Mouse (Mus musculus) embryonic facial prominence, embryonic 12.5 days (tissue): ENCODE data around the gene Clec12a. TPM values are rescaled to one million over a fixed set of nuclear protein-coding genes. Genes with fewer than 3 reads are reported as not detected.

Source experiments
- ATAC-seq: fragments of 200-750 bp; cut with Nextera tagmentation; 2 replicates; pipeline ENCODE4 v1.8.0; 2017; ENCODE audit not compliant: insufficient number of reproducible peaks, insufficient read depth, low FRiP score, low TSS enrichment
- H3K27ac ChIP-seq: fragments of 300-500 bp; sonication (generic); 2 replicates; pipeline ENCODE4 v1.5.1; 2016; ENCODE audit warnings: mild to moderate bottlenecking
- H3K27me3 ChIP-seq: fragments of 300-500 bp; sonication (generic); 2 replicates; pipeline ENCODE4 v1.6.1; 2016; ENCODE audit warnings: mild to moderate bottlenecking, moderate library complexity
- H3K36me3 ChIP-seq: fragments of 300-500 bp; sonication (generic); 2 replicates; pipeline ENCODE4 v1.6.1; 2016; ENCODE audit warnings: mild to moderate bottlenecking
- H3K4me1 ChIP-seq: fragments of 300-500 bp; sonication (generic); 2 replicates; pipeline ENCODE4 v1.6.1; 2016
- H3K4me2 ChIP-seq: fragments of 300-500 bp; sonication (generic); replicated peaks from 2 replicates; pipeline ENCODE4 v1.6.1; 2016; ENCODE audit warnings: mild to moderate bottlenecking, moderate library complexity
- H3K4me3 ChIP-seq: fragments of 300-500 bp; sonication (generic); 2 replicates; pipeline ENCODE4 v1.5.1; 2016; ENCODE audit warnings: mild to moderate bottlenecking
- H3K9ac ChIP-seq: fragments of 300-500 bp; sonication (generic); 2 replicates; pipeline ENCODE4 v1.6.1; 2016; ENCODE audit warnings: mild to moderate bottlenecking, moderate library complexity
- H3K9me3 ChIP-seq: fragments of 300-500 bp; sonication (generic); 2 replicates; pipeline ENCODE4 v1.6.1; 2016; ENCODE audit warnings: mild to moderate bottlenecking, moderate library complexity
- WGBS: fragments of 180-500 bp; shearing (Covaris S2); methylation state at CpG from one replicate; pipeline ENCODE4 v1.1.7; 2016; 5-methylcytosine and 5-hydroxymethylcytosine counted together
- polyA plus RNA-seq: library from polyadenylated mRNA; unstranded; fragments of >200 nt; fragmentation: Nextera tagmentation; extraction: Ambion mirVana; gene quantifications from 2 replicates; pipeline ENCODE4 v1.2.1, GENCODE M21; 2016

The Clec12a gene
- polyA plus RNA-seq, 1 experiment from 2014 or later: 0.37 TPM

- Histone ChIP-seq H3K4me2 (no peak within 1 kb of the TSS), H3K4me3 (no peak within 1 kb of the TSS), H3K27ac (no peak within 1 kb of the TSS), H3K4me1 (no peaks in the 10 kb centered on the region), H3K27me3 (no peaks in the 10 kb centered on the region), H3K9ac (no peak within 1 kb of the TSS), H3K36me3 (no peaks in the 10 kb centered on the region), H3K9me3 (no peaks in the 10 kb centered on the region)
- ATAC-seq: no peak
- WGBS: 85% methylated on average over 2 of the region's 2 CpGs
Observed at GRCm38 (mm10) chr6:129408562-129408961, 66.1 kb downstream of the Clec12a start, which contains the start of gene Clec9a. Gene Clec9a, plus strand, starts transcription at chr6:129408862.

- Histone ChIP-seq H3K9ac (no peak overlapping the region), H3K4me3 (no peak overlapping the region), H3K4me2 (no peak overlapping the region), H3K36me3 (no peaks in the 10 kb centered on the region), H3K4me1 (no peaks in the 10 kb centered on the region), H3K27me3 (no peaks in the 10 kb centered on the region), H3K27ac (no peak overlapping the region), H3K9me3 (no peaks in the 10 kb centered on the region)
- ATAC-seq: no peak
- 82% methylated on average over 1 of the region's 1 CpGs for WGBS
Observed at GRCm38 (mm10) chr6:129414177-129414576, 71.7 kb downstream of the Clec12a start.

Other genes starting within 250 kb of the Clec12a start
- not detected in 2 replicates for gene Clec2e, start 241.8 kb upstream of the Clec12a start, polyA plus RNA-seq
- gene Clec2d, start 162.1 kb upstream of the Clec12a start, polyA plus RNA-seq: 0.13 TPM in 1 of 2 replicates, not detected in the other
- not detected in 2 replicates for gene Cd69, start 67.3 kb upstream of the Clec12a start, polyA plus RNA-seq
- not detected in 2 replicates for gene 4922502D21Rik, start 10.9 kb upstream of the Clec12a start, polyA plus RNA-seq
- not detected in 2 replicates for gene Clec12b, start 43.2 kb downstream of the Clec12a start, polyA plus RNA-seq
- 5.0 and 6.0 TPM in 2 replicates for gene Clec1b, start 54.6 kb downstream of the Clec12a start, polyA plus RNA-seq
- 0.13 and 0.14 TPM in 2 replicates for gene Clec9a, start 66.2 kb downstream of the Clec12a start, polyA plus RNA-seq
- gene Clec1a, start 109.3 kb downstream of the Clec12a start, polyA plus RNA-seq: 1.9 TPM in 2 replicates
- 0.04 TPM in 1 of 2 replicates, not detected in the other for gene Olr1, start 164.5 kb downstream of the Clec12a start, polyA plus RNA-seq
- not detected in 2 replicates for gene Tmem52b, start 169.9 kb downstream of the Clec12a start, polyA plus RNA-seq
- gene Gabarapl1, start 190.5 kb downstream of the Clec12a start, polyA plus RNA-seq: 56.4 and 56.6 TPM in 2 replicates
- not detected in 2 replicates for gene Klre1, start 235.2 kb downstream of the Clec12a start, polyA plus RNA-seq
- 0.32 TPM in 1 of 2 replicates, not detected in the other for gene Klrd1, start 249.1 kb downstream of the Clec12a start, polyA plus RNA-seq